Mouse (Mus musculus): ENCODE results near the gene Dand5. TPM values are rescaled to one million over a fixed set of nuclear protein-coding genes. Genes with fewer than 3 reads are reported as not detected.

The Dand5 gene
- polyA plus RNA-seq, 1 experiment: 2.1 TPM

GRCm38 (mm10) chr8:84775621-84776113 lies 47.0 kb downstream of the Dand5 start:
- 55% methylated on average over 7 of the region's 7 CpGs for WGBS
- no peaks in the 10 kb centered on the region for H3K36me3 ChIP-seq (ENCODE audit: control insufficient read depth, insufficient read depth, low read length)
- H3K4me1 ChIP-seq (ENCODE audit: control insufficient read depth, insufficient read depth, insufficient read length, low read length): peaks cover 18% of the 10 kb centered on the region
- TF ChIP-seq POLR2A (IDR thresholded peaks at IDR 0.05; ENCODE audit: low read depth, low read length): no peak
- TF ChIP-seq CTCF (IDR thresholded peaks at IDR 0.05; ENCODE audit: extremely low read depth, insufficient read length, insufficient replicate concordance, low read depth, low read length): no peak
- no peaks in the 10 kb centered on the region for H3K27me3 ChIP-seq (ENCODE audit: control insufficient read depth, insufficient read depth, low read length)
- H3K4me3 ChIP-seq (ENCODE audit: low read depth, low read length): no peak overlapping the region
- peak overlapping the region; percentile 17 for H3K27ac ChIP-seq (ENCODE audit: insufficient read depth, low read depth, low read length)

GRCm38 (mm10) chr8:84775105-84775591 lies 47.5 kb downstream of the Dand5 start:
- Histone ChIP-seq H3K27ac (ENCODE audit: insufficient read depth, low read depth, low read length) (peak overlapping the region; percentile 17), H3K27me3 (ENCODE audit: control insufficient read depth, insufficient read depth, low read length) (no peaks in the 10 kb centered on the region), H3K36me3 (ENCODE audit: control insufficient read depth, insufficient read depth, low read length) (no peaks in the 10 kb centered on the region), H3K4me1 (ENCODE audit: control insufficient read depth, insufficient read depth, insufficient read length, low read length) (peaks cover 19% of the 10 kb centered on the region), H3K4me3 (ENCODE audit: low read depth, low read length) (no peak overlapping the region)
- WGBS: 44% methylated on average over 13 of the region's 13 CpGs
- TF ChIP-seq POLR2A (IDR thresholded peaks at IDR 0.05; ENCODE audit: low read depth, low read length): no peak
- no peak for TF ChIP-seq CTCF (IDR thresholded peaks at IDR 0.05; ENCODE audit: extremely low read depth, insufficient read length, insufficient replicate concordance, low read depth, low read length)

- no peak for TF ChIP-seq POLR2A (IDR thresholded peaks at IDR 0.05; ENCODE audit: low read depth, low read length)
- Histone ChIP-seq H3K36me3 (ENCODE audit: control insufficient read depth, insufficient read depth, low read length) (no peaks in the 10 kb centered on the region), H3K4me1 (ENCODE audit: control insufficient read depth, insufficient read depth, insufficient read length, low read length) (peaks cover 20% of the 10 kb centered on the region), H3K27ac (ENCODE audit: insufficient read depth, low read depth, low read length) (peak overlapping the region; percentile 7; the same call in 1 of the 2 replicates), H3K4me3 (ENCODE audit: low read depth, low read length) (no peak overlapping the region), H3K27me3 (ENCODE audit: control insufficient read depth, insufficient read depth, low read length) (no peaks in the 10 kb centered on the region)
- 16% methylated on average over 10 of the region's 10 CpGs for WGBS
Measured at GRCm38 (mm10) chr8:84774473-84774911, 48.1 kb downstream of the Dand5 start.

GRCm38 (mm10) chr8:84773833-84774232 lies 48.8 kb downstream of the Dand5 start:
- H3K4me3 ChIP-seq (ENCODE audit: low read depth, low read length): peak overlapping the region; percentile 41
- H3K27me3 ChIP-seq (ENCODE audit: control insufficient read depth, insufficient read depth, low read length): no peaks in the 10 kb centered on the region
- H3K27ac ChIP-seq (ENCODE audit: insufficient read depth, low read depth, low read length): no peak overlapping the region
- no peak for TF ChIP-seq CTCF (IDR thresholded peaks at IDR 0.05; ENCODE audit: extremely low read depth, insufficient read length, insufficient replicate concordance, low read depth, low read length)
- TF ChIP-seq POLR2A (IDR thresholded peaks at IDR 0.05; ENCODE audit: low read depth, low read length): no peak
- WGBS: 3% methylated on average over 18 of the region's 19 CpGs
- no peaks in the 10 kb centered on the region for H3K36me3 ChIP-seq (ENCODE audit: control insufficient read depth, insufficient read depth, low read length)
- peaks cover 20% of the 10 kb centered on the region for H3K4me1 ChIP-seq (ENCODE audit: control insufficient read depth, insufficient read depth, insufficient read length, low read length)

GRCm38 (mm10) chr8:84773304-84773703 lies 49.3 kb downstream of the Dand5 start:
- Histone ChIP-seq H3K4me3 (ENCODE audit: low read depth, low read length) (no peak overlapping the region), H3K27ac (ENCODE audit: insufficient read depth, low read depth, low read length) (no peak overlapping the region), H3K36me3 (ENCODE audit: control insufficient read depth, insufficient read depth, low read length) (0 out of 2 replicates have a peak, but pooled peaks cover 1% of the 10 kb centered on the region), H3K4me1 (ENCODE audit: control insufficient read depth, insufficient read depth, insufficient read length, low read length) (peaks cover 20% of the 10 kb centered on the region), H3K27me3 (ENCODE audit: control insufficient read depth, insufficient read depth, low read length) (no peaks in the 10 kb centered on the region)
- no peak for TF ChIP-seq CTCF (IDR thresholded peaks at IDR 0.05; ENCODE audit: extremely low read depth, insufficient read length, insufficient replicate concordance, low read depth, low read length)
- TF ChIP-seq POLR2A (IDR thresholded peaks at IDR 0.05; ENCODE audit: low read depth, low read length): no peak
- WGBS: 20% methylated on average over 9 of the region's 9 CpGs

- Histone ChIP-seq H3K4me3 (ENCODE audit: low read depth, low read length) (no peak overlapping the region), H3K36me3 (ENCODE audit: control insufficient read depth, insufficient read depth, low read length) (peaks cover 4% of the 10 kb centered on the region; the same call in 1 of the 2 replicates), H3K27ac (ENCODE audit: insufficient read depth, low read depth, low read length) (no peak overlapping the region), H3K27me3 (ENCODE audit: control insufficient read depth, insufficient read depth, low read length) (no peaks in the 10 kb centered on the region), H3K4me1 (ENCODE audit: control insufficient read depth, insufficient read depth, insufficient read length, low read length) (peaks cover 20% of the 10 kb centered on the region)
- 9% methylated on average over 3 of the region's 3 CpGs for WGBS
- TF ChIP-seq POLR2A (IDR thresholded peaks at IDR 0.05; ENCODE audit: low read depth, low read length): no peak
- no peak for TF ChIP-seq CTCF (IDR thresholded peaks at IDR 0.05; ENCODE audit: extremely low read depth, insufficient read length, insufficient replicate concordance, low read depth, low read length)
Measured at GRCm38 (mm10) chr8:84772628-84773027, 50.0 kb downstream of the Dand5 start.

- H3K27me3 ChIP-seq (ENCODE audit: control insufficient read depth, insufficient read depth, low read length): no peaks in the 10 kb centered on the region
- peaks cover 6% of the 10 kb centered on the region; the same call in 1 of the 2 replicates for H3K36me3 ChIP-seq (ENCODE audit: control insufficient read depth, insufficient read depth, low read length)
- H3K27ac ChIP-seq (ENCODE audit: insufficient read depth, low read depth, low read length): peak overlapping the region; percentile 5; the same call in 1 of the 2 replicates
- peaks cover 20% of the 10 kb centered on the region for H3K4me1 ChIP-seq (ENCODE audit: control insufficient read depth, insufficient read depth, insufficient read length, low read length)
- TF ChIP-seq CTCF (IDR thresholded peaks at IDR 0.05; ENCODE audit: extremely low read depth, insufficient read length, insufficient replicate concordance, low read depth, low read length) (no peak), POLR2A (IDR thresholded peaks at IDR 0.05; ENCODE audit: low read depth, low read length) (no peak)
- WGBS: 21% methylated on average over 34 of the region's 34 CpGs
- peak overlapping the region; percentile 44 for H3K4me3 ChIP-seq (ENCODE audit: low read depth, low read length)
Measured at GRCm38 (mm10) chr8:84771941-84772378, 50.7 kb downstream of the Dand5 start.

All from small intestine, adult 2 months (tissue).